Mouse (Mus musculus) embryonic facial prominence, embryonic 15.5 days (tissue): ENCODE data around the gene Arhgap45. TPM values are rescaled to one million over a fixed set of nuclear protein-coding genes. Genes with fewer than 3 reads are reported as not detected.

ENCODE experiments used
- ATAC-seq: fragments of 200-750 bp; cut with Nextera tagmentation; 2 replicates; pipeline ENCODE4 v1.8.0; 2017; ENCODE audit warnings: low read depth, moderate TSS enrichment; ENCODE audit not compliant: insufficient number of reproducible peaks, low FRiP score, low TSS enrichment
- H3K27ac ChIP-seq: fragments of 300-500 bp; sonication (generic); replicated peaks from 2 replicates; pipeline ENCODE4 v1.5.1; 2015; ENCODE audit warnings: mild to moderate bottlenecking, inconsistent platforms
- H3K27me3 ChIP-seq: fragments of 300-500 bp; sonication (generic); 2 replicates; pipeline ENCODE4 v1.6.1; 2015; ENCODE audit warnings: inconsistent platforms
- H3K36me3 ChIP-seq: fragments of 300-500 bp; sonication (generic); 2 replicates; pipeline ENCODE4 v1.6.1; 2015; ENCODE audit warnings: mild to moderate bottlenecking, inconsistent platforms
- H3K4me1 ChIP-seq: fragments of 300-500 bp; sonication (generic); 2 replicates; pipeline ENCODE4 v1.6.1; 2015; ENCODE audit warnings: inconsistent platforms
- H3K4me2 ChIP-seq: fragments of 300-500 bp; sonication (generic); replicated peaks from 2 replicates; pipeline ENCODE4 v1.6.1; 2015; ENCODE audit warnings: mild to moderate bottlenecking, inconsistent platforms
- H3K4me3 ChIP-seq: fragments of 300-500 bp; sonication (generic); replicated peaks from 2 replicates; pipeline ENCODE4 v1.5.1; 2015; ENCODE audit warnings: mild to moderate bottlenecking, inconsistent platforms
- H3K9ac ChIP-seq: fragments of 300-500 bp; sonication (generic); 2 replicates; pipeline ENCODE4 v1.6.1; 2015; ENCODE audit warnings: inconsistent platforms
- H3K9me3 ChIP-seq: fragments of 300-500 bp; sonication (generic); replicated peaks from 2 replicates; pipeline ENCODE4 v1.6.1; 2016; ENCODE audit warnings: inconsistent platforms
- WGBS: fragments of 180-500 bp; shearing (Covaris S2); methylation state at CpG from one replicate; pipeline ENCODE4 v1.1.7; 2015; 5-methylcytosine and 5-hydroxymethylcytosine counted together
- polyA plus RNA-seq: library from polyadenylated mRNA; unstranded; fragments of >200 nt; fragmentation: Nextera tagmentation; extraction: Ambion mirVana; gene quantifications from 2 replicates; pipeline ENCODE4 v1.2.1, GENCODE M21; 2015

The Arhgap45 gene
- polyA plus RNA-seq, 1 experiment from 2014 or later = 6.2 TPM

- Histone ChIP-seq H3K4me3 (peak overlapping the region; percentile 90), H3K9ac (peak overlapping the region; percentile 86), H3K27me3 (no peaks in the 10 kb centered on the region), H3K4me1 (peaks cover 56% of the 10 kb centered on the region), H3K27ac (peak overlapping the region; percentile 99), H3K9me3 (no peaks in the 10 kb centered on the region), H3K4me2 (peak overlapping the region; percentile 93), H3K36me3 (peaks cover 23% of the 10 kb centered on the region)
- no peak for ATAC-seq
- WGBS = 7% methylated on average over 27 of the region's 27 CpGs
These were observed 28.5 kb upstream of the Arhgap45 start for GRCm38 (mm10) chr10:79987771-79988505.

- under 1% methylated on average over 58 of the region's 59 CpGs for WGBS
- H3K27me3 ChIP-seq = no peaks in the 10 kb centered on the region
- peak; percentile 25; the same call in 1 of the 2 replicates for ATAC-seq
- peaks cover 49% of the 10 kb centered on the region for H3K4me1 ChIP-seq
- H3K9me3 ChIP-seq = no peaks in the 10 kb centered on the region
- H3K27ac ChIP-seq = peak within 1 kb of the TSS; percentile 99
- H3K4me3 ChIP-seq = peak within 1 kb of the TSS; percentile 90
- peak within 1 kb of the TSS; percentile 93 for H3K4me2 ChIP-seq
- H3K9ac ChIP-seq = peak within 1 kb of the TSS; percentile 86
- H3K36me3 ChIP-seq = peaks cover 31% of the 10 kb centered on the region
These were observed 27.8 kb upstream of the Arhgap45 start, which contains the start of gene Cnn2 for GRCm38 (mm10) chr10:79988506-79989271. Cnn2 (plus strand) TSS chr10:79988584.

- Histone ChIP-seq H3K27ac (peak overlapping the region; percentile 99), H3K4me2 (peak overlapping the region; percentile 93), H3K9ac (peak overlapping the region; percentile 86), H3K4me1 (peaks cover 51% of the 10 kb centered on the region), H3K4me3 (peak overlapping the region; percentile 90), H3K36me3 (peaks cover 37% of the 10 kb centered on the region), H3K9me3 (no peaks in the 10 kb centered on the region), H3K27me3 (no peaks in the 10 kb centered on the region)
- ATAC-seq = no peak
- 16% methylated on average over 8 of the region's 8 CpGs for WGBS
These were observed 27.1 kb upstream of the Arhgap45 start for GRCm38 (mm10) chr10:79989272-79989786.

- no peaks in the 10 kb centered on the region for H3K27me3 ChIP-seq
- H3K27ac ChIP-seq = peak overlapping the region; percentile 99
- H3K36me3 ChIP-seq = peaks cover 43% of the 10 kb centered on the region
- H3K4me1 ChIP-seq = peaks cover 55% of the 10 kb centered on the region
- WGBS = 11% methylated on average over 15 of the region's 15 CpGs
- peak overlapping the region; percentile 86 for H3K9ac ChIP-seq
- peak overlapping the region; percentile 90 for H3K4me3 ChIP-seq
- no peak for ATAC-seq
- H3K4me2 ChIP-seq = peak overlapping the region; percentile 93
- H3K9me3 ChIP-seq = no peaks in the 10 kb centered on the region
These were observed 26.6 kb upstream of the Arhgap45 start for GRCm38 (mm10) chr10:79989870-79990269.

GRCm38 (mm10) chr10:79991099-79991498 lies 25.4 kb upstream of the Arhgap45 start:
- Histone ChIP-seq H3K9ac (no peak overlapping the region), H3K4me3 (no peak overlapping the region; the same call in 1 of the 2 replicates), H3K27me3 (no peaks in the 10 kb centered on the region), H3K4me2 (0 out of 2 replicates have a peak overlapping the region, but pooled peaks have one; percentile 93), H3K4me1 (peaks cover 51% of the 10 kb centered on the region), H3K27ac (peak overlapping the region; percentile 4; the same call in 1 of the 2 replicates), H3K9me3 (no peaks in the 10 kb centered on the region), H3K36me3 (peaks cover 53% of the 10 kb centered on the region)
- no peak for ATAC-seq
- 72% methylated on average over 12 of the region's 12 CpGs for WGBS

GRCm38 (mm10) chr10:79991548-79991947 lies 24.9 kb upstream of the Arhgap45 start:
- no peak for ATAC-seq
- Histone ChIP-seq H3K4me3 (no peak overlapping the region), H3K36me3 (peaks cover 53% of the 10 kb centered on the region), H3K27ac (no peak overlapping the region), H3K9me3 (no peaks in the 10 kb centered on the region), H3K4me1 (peaks cover 47% of the 10 kb centered on the region), H3K27me3 (no peaks in the 10 kb centered on the region), H3K4me2 (0 out of 2 replicates have a peak overlapping the region, but pooled peaks have one; percentile 93), H3K9ac (no peak overlapping the region)
- WGBS = 87% methylated on average over 6 of the region's 6 CpGs

- 77% methylated on average over 16 of the region's 16 CpGs for WGBS
- no peaks in the 10 kb centered on the region for H3K27me3 ChIP-seq
- H3K4me1 ChIP-seq = peaks cover 41% of the 10 kb centered on the region
- no peak overlapping the region for H3K4me2 ChIP-seq
- no peak overlapping the region for H3K4me3 ChIP-seq
- peaks cover 53% of the 10 kb centered on the region for H3K36me3 ChIP-seq
- H3K27ac ChIP-seq = no peak overlapping the region; the same call in 1 of the 2 replicates
- ATAC-seq = no peak
- no peak overlapping the region for H3K9ac ChIP-seq
- H3K9me3 ChIP-seq = no peaks in the 10 kb centered on the region
These were observed 21.9 kb upstream of the Arhgap45 start for GRCm38 (mm10) chr10:79994397-79995115.

- H3K9ac ChIP-seq = no peak overlapping the region
- peaks cover 33% of the 10 kb centered on the region for H3K4me1 ChIP-seq
- no peak for ATAC-seq
- no peaks in the 10 kb centered on the region for H3K27me3 ChIP-seq
- H3K4me2 ChIP-seq = peak overlapping the region; percentile 88; the same call in 1 of the 2 replicates
- H3K9me3 ChIP-seq = no peaks in the 10 kb centered on the region
- H3K4me3 ChIP-seq = no peak overlapping the region; the same call in 1 of the 2 replicates
- 69% methylated on average over 1 of the region's 1 CpGs for WGBS
- H3K27ac ChIP-seq = peak overlapping the region; percentile 73; the same call in 1 of the 2 replicates
- peaks cover 53% of the 10 kb centered on the region for H3K36me3 ChIP-seq
These were observed 20.8 kb upstream of the Arhgap45 start for GRCm38 (mm10) chr10:79995636-79996035.

GRCm38 (mm10) chr10:79996272-79997033 lies 20.0 kb upstream of the Arhgap45 start, which contains the start of gene Abca7:
Abca7 (plus strand) TSS chr10:79996494.
- WGBS = under 1% methylated on average over 34 of the region's 34 CpGs
- Histone ChIP-seq H3K4me2 (peak within 1 kb of the TSS; percentile 88), H3K27ac (peak within 1 kb of the TSS; percentile 73), H3K27me3 (no peaks in the 10 kb centered on the region), H3K4me1 (peaks cover 28% of the 10 kb centered on the region), H3K9me3 (no peaks in the 10 kb centered on the region), H3K9ac (peak within 1 kb of the TSS; percentile 19; the same call in 1 of the 2 replicates), H3K4me3 (peak within 1 kb of the TSS; percentile 54), H3K36me3 (peaks cover 45% of the 10 kb centered on the region)
- peak; percentile 89 for ATAC-seq
